In the genomic region with DNA sequence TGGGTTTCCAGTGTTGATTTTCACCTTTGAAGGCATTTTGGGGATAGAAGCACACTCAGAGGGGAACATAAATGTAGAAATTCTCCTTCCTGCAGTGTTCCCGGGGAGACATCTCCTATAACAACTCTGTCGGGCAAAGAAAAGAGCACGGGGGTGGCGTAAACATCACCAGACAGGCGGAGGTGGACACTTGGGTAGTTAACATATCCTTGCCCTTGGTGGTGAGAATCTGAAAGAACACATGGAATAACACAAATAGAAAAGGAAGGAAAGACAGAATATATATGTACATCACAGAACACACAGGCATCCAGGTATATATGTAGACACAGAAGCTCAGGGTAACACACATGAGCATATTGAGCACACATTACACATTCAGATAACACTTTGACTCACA, we compare ENCODE assay signal across 8 mouse cellular contexts. TPM values are rescaled to one million over a fixed set of nuclear protein-coding genes. Genes with fewer than 3 reads are reported as not detected.
DNase-seq lines count a peak whose midpoint lies in the region; ATAC-seq and TF ChIP-seq lines count a peak whose summit lies in the region.

No protein-coding gene starts in this region.

- no peaks in the 10 kb centered on the region for H3K79me2 ChIP-seq in heart, adult 2 months (replicated peaks; ENCODE audit: control insufficient read depth, insufficient read depth, low read length)

- intact Hi-C loops in heart, adult 2 months (cut with DNase I), result no loop called here

- H3K27ac ChIP-seq in heart, embryonic 12.5 days (ENCODE audit: poor library complexity, severe bottlenecking), result no peak overlapping the region
- no peak overlapping the region for H3K27ac ChIP-seq in heart, adult 2 months
- peak overlapping the region; percentile 75 for H3K27ac ChIP-seq in forebrain, postnatal 0 days (ENCODE audit: low read depth, low read length)

- H3K36me3 ChIP-seq in heart, embryonic 12.5 days, result peaks cover 2% of the 10 kb centered on the region; the same call in 1 of the 2 replicates
- no peaks in the 10 kb centered on the region for H3K36me3 ChIP-seq in heart, adult 2 months (ENCODE audit: control insufficient read depth, insufficient read depth, low read length)
- H3K36me3 ChIP-seq in E14TG2a.4 (ENCODE audit: insufficient read depth, low read length), result peaks cover 12% of the 10 kb centered on the region
- no peaks in the 10 kb centered on the region for H3K36me3 ChIP-seq in forebrain, postnatal 0 days (ENCODE audit: insufficient read depth)

- no peak for TF ChIP-seq CTCF in heart, adult 2 months (IDR thresholded peaks at IDR 0.05)
- TF ChIP-seq CTCF in E14TG2a.4 (conservative IDR thresholded peaks at IDR 0.05; ENCODE audit: low read length), result no peak
- TF ChIP-seq CTCF in forebrain, postnatal 0 days (IDR thresholded peaks at IDR 0.05; ENCODE audit: low read depth), result no peak

- DNase-seq in heart, adult 2 months, result no peak
- no peak for DNase-seq in forebrain, postnatal 0 days
- DNase-seq in mesoderm, embryonic 11.5 days (ENCODE audit: low read depth, low spot score), result peak; percentile 0
- no peak for DNase-seq in thymus, postnatal 4 days
- no peak for DNase-seq in layer of hippocampus, adult 9-10 months (ENCODE audit: low spot score)

- no peaks in the 10 kb centered on the region for H3K9me3 ChIP-seq in heart, embryonic 12.5 days (replicated peaks)
- no peaks in the 10 kb centered on the region for H3K9me3 ChIP-seq in E14TG2a.4 (ENCODE audit: low read length)
- no peaks in the 10 kb centered on the region for H3K9me3 ChIP-seq in forebrain, postnatal 0 days (ENCODE audit: low read length)

- no peaks in the 10 kb centered on the region for H3K4me1 ChIP-seq in heart, embryonic 12.5 days (replicated peaks)
- no peaks in the 10 kb centered on the region for H3K4me1 ChIP-seq in heart, adult 2 months (ENCODE audit: control insufficient read depth, insufficient read depth, low read length)
- peaks cover 16% of the 10 kb centered on the region for H3K4me1 ChIP-seq in E14TG2a.4 (replicated peaks; ENCODE audit: low read depth, low read length)
- H3K4me1 ChIP-seq in forebrain, postnatal 0 days (ENCODE audit: insufficient read depth), result no peaks in the 10 kb centered on the region

- WGBS in heart, embryonic 12.5 days, result 30% methylated on average over 5 of the region's 5 CpGs
- 42% methylated on average over 5 of the region's 5 CpGs for WGBS in heart, adult 2 months
- 51% methylated on average over 5 of the region's 5 CpGs for WGBS in forebrain, postnatal 0 days

- TF ChIP-seq EP300 in heart, adult 2 months (IDR thresholded peaks at IDR 0.05; ENCODE audit: insufficient read depth, low read depth, low read length), result no peak

- no peak for ATAC-seq in heart, embryonic 12.5 days (ENCODE audit: insufficient number of reproducible peaks, low FRiP score)
- no peak; the same call in 1 of the 2 replicates for ATAC-seq in forebrain, postnatal 0 days
- no peak for ATAC-seq in CD4-positive, CD25-positive, alpha-beta regulatory T cell, adult 4 months

- H3K9ac ChIP-seq in heart, embryonic 12.5 days, result no peak overlapping the region
- H3K9ac ChIP-seq in heart, adult 2 months (ENCODE audit: low read depth, low read length), result no peak overlapping the region
- no peak overlapping the region for H3K9ac ChIP-seq in forebrain, postnatal 0 days

- peaks cover 11% of the 10 kb centered on the region; the same call in 1 of the 2 replicates for H3K27me3 ChIP-seq in heart, embryonic 12.5 days (replicated peaks)
- 0 out of 2 replicates have a peak, but pooled peaks cover 2% of the 10 kb centered on the region for H3K27me3 ChIP-seq in heart, adult 2 months (ENCODE audit: control insufficient read depth, insufficient read depth, low read length)
- no peaks in the 10 kb centered on the region for H3K27me3 ChIP-seq in E14TG2a.4 (ENCODE audit: insufficient read depth, low read length)
- no peaks in the 10 kb centered on the region for H3K27me3 ChIP-seq in forebrain, postnatal 0 days (ENCODE audit: insufficient read depth, low read length)

- no peak for TF ChIP-seq POLR2A in heart, adult 2 months (IDR thresholded peaks at IDR 0.05; ENCODE audit: insufficient read depth, low read depth, low read length)

- peak overlapping the region; percentile 71 for H3K4me2 ChIP-seq in heart, embryonic 12.5 days
- peak overlapping the region; percentile 54 for H3K4me2 ChIP-seq in forebrain, postnatal 0 days (ENCODE audit: low read depth)

- peak overlapping the region; percentile 42; the same call in 1 of the 2 replicates for H3K4me3 ChIP-seq in heart, embryonic 12.5 days
- H3K4me3 ChIP-seq in heart, adult 2 months, result no peak overlapping the region
- peak overlapping the region; percentile 83; the same call in 1 of the 2 replicates for H3K4me3 ChIP-seq in E14TG2a.4 (replicated peaks; ENCODE audit: low read length)
- H3K4me3 ChIP-seq in forebrain, postnatal 0 days (ENCODE audit: low read depth, low read length), result peak overlapping the region; percentile 52

RNA-seq across cellular contexts. Expression of gene Syn1, which starts 0.6 kb away (rescaled TPM):
- 0.31 and 0.33 TPM in 2 replicates for polyA plus RNA-seq in heart, embryonic 12.5 days (2016; fragmentation: Nextera tagmentation; extraction: Ambion mirVana)
- under 1 TPM; 0.16 to 0.31 TPM for total RNA-seq in heart, adult 2 months (2021)
- 0.35 and 0.57 TPM in 2 replicates for polyA plus RNA-seq in heart, adult 2 months (2012; rRNA removed)
- 31.9 and 37.2 TPM in 2 replicates for total RNA-seq in forebrain, postnatal 0 days (2014; rRNA removed)
- 85.5 and 95.3 TPM in 2 replicates for polyA plus RNA-seq in forebrain, postnatal 0 days (2015; fragmentation: Nextera tagmentation; extraction: Ambion mirVana)
- polyA plus RNA-seq in CD4-positive, CD25-positive, alpha-beta regulatory T cell, adult 4 months (2017; shearing (Covaris generic)), result under 1 TPM in 1 of 2 experiments, not detected in 1; 0.20 TPM

RNA-seq across cellular contexts. Expression of gene Cfp, which starts 10.0 kb away (rescaled TPM):
- polyA plus RNA-seq in heart, embryonic 12.5 days (2016; fragmentation: Nextera tagmentation; extraction: Ambion mirVana), result 2.2 and 2.7 TPM in 2 replicates
- 10 to 100 TPM in 1 of 2 experiments, 1 to 10 TPM in 1; 7.9 to 12.8 TPM for total RNA-seq in heart, adult 2 months (2021)
- polyA plus RNA-seq in heart, adult 2 months (2012; rRNA removed), result 10.8 and 12.2 TPM in 2 replicates
- total RNA-seq in forebrain, postnatal 0 days (2014; rRNA removed), result 5.5 and 7.5 TPM in 2 replicates
- polyA plus RNA-seq in forebrain, postnatal 0 days (2015; fragmentation: Nextera tagmentation; extraction: Ambion mirVana), result 2.7 and 2.9 TPM in 2 replicates
- 1 to 10 TPM; 5.9 to 9.8 TPM for polyA plus RNA-seq in CD4-positive, CD25-positive, alpha-beta regulatory T cell, adult 4 months (2017; shearing (Covaris generic))

RNA-seq across cellular contexts. Expression of gene Elk1, which starts 29.0 kb away (rescaled TPM):
- polyA plus RNA-seq in heart, embryonic 12.5 days (2016; fragmentation: Nextera tagmentation; extraction: Ambion mirVana), result 13.0 and 14.6 TPM in 2 replicates
- total RNA-seq in heart, adult 2 months (2021), result 10 to 100 TPM in 1 of 2 experiments, 1 to 10 TPM in 1; 8.6 to 10.1 TPM
- 11.9 and 14.0 TPM in 2 replicates for polyA plus RNA-seq in heart, adult 2 months (2012; rRNA removed)
- total RNA-seq in forebrain, postnatal 0 days (2014; rRNA removed), result 40.1 and 45.9 TPM in 2 replicates
- 25.9 and 27.1 TPM in 2 replicates for polyA plus RNA-seq in forebrain, postnatal 0 days (2015; fragmentation: Nextera tagmentation; extraction: Ambion mirVana)
- 1 to 10 TPM; 4.5 to 6.6 TPM for polyA plus RNA-seq in CD4-positive, CD25-positive, alpha-beta regulatory T cell, adult 4 months (2017; shearing (Covaris generic))

RNA-seq across cellular contexts. Expression of gene Uxt, which starts 40.5 kb away (rescaled TPM):
- 46.0 and 51.8 TPM in 2 replicates for polyA plus RNA-seq in heart, embryonic 12.5 days (2016; fragmentation: Nextera tagmentation; extraction: Ambion mirVana)
- 10 to 100 TPM; 33.5 to 42.8 TPM for total RNA-seq in heart, adult 2 months (2021)
- 21.9 and 36.8 TPM in 2 replicates for polyA plus RNA-seq in heart, adult 2 months (2012; rRNA removed)
- 10.0 and 17.2 TPM in 2 replicates for total RNA-seq in forebrain, postnatal 0 days (2014; rRNA removed)
- 30.2 and 36.7 TPM in 2 replicates for polyA plus RNA-seq in forebrain, postnatal 0 days (2015; fragmentation: Nextera tagmentation; extraction: Ambion mirVana)
- 10 to 100 TPM; 33.6 to 38.9 TPM for polyA plus RNA-seq in CD4-positive, CD25-positive, alpha-beta regulatory T cell, adult 4 months (2017; shearing (Covaris generic))

RNA-seq across cellular contexts. Expression of gene Timp1, which starts 51.4 kb away (rescaled TPM):
- polyA plus RNA-seq in heart, embryonic 12.5 days (2016; fragmentation: Nextera tagmentation; extraction: Ambion mirVana), result 31.3 and 32.5 TPM in 2 replicates
- total RNA-seq in heart, adult 2 months (2021), result 1 to 10 TPM; 3.2 to 3.7 TPM
- 12.9 and 13.2 TPM in 2 replicates for polyA plus RNA-seq in heart, adult 2 months (2012; rRNA removed)
- 3.0 and 3.6 TPM in 2 replicates for total RNA-seq in forebrain, postnatal 0 days (2014; rRNA removed)
- 2.6 and 4.7 TPM in 2 replicates for polyA plus RNA-seq in forebrain, postnatal 0 days (2015; fragmentation: Nextera tagmentation; extraction: Ambion mirVana)
- under 1 TPM in 1 of 2 experiments, not detected in 1; 0.39 TPM for polyA plus RNA-seq in CD4-positive, CD25-positive, alpha-beta regulatory T cell, adult 4 months (2017; shearing (Covaris generic))

Comparison
In these comparisons a context has a peak if more than half of its experiments do, and no peak if none do; other contexts are left out.
1. RNA of gene Syn1, which starts 0.6 kb away (polyA plus RNA-seq): 85.5 to 95.3 TPM in forebrain, postnatal 0 days; 0.35 to 0.57 TPM in heart, adult 2 months, 0.31 to 0.33 TPM in heart, embryonic 12.5 days and 0.20 TPM in CD4-positive, CD25-positive, alpha-beta regulatory T cell, adult 4 months; every median in the first group is over 10 times any median in the second.